Mouse (Mus musculus): Measurements from ENCODE around the gene Lrrc3b.

Lrrc3b gene

GRCm38 (mm10) chr14:15331370-15331769, 107.4 kb downstream of the Lrrc3b start:
- no peak for DNase-seq (ENCODE audit: extremely low spot score)

GRCm38 (mm10) chr14:15330155-15330554, 108.6 kb downstream of the Lrrc3b start:
- no peak for DNase-seq (ENCODE audit: extremely low spot score)

- no peak for DNase-seq (ENCODE audit: extremely low spot score)
These were observed 112.9 kb downstream of the Lrrc3b start for GRCm38 (mm10) chr14:15325872-15326271.

- no peak for DNase-seq (ENCODE audit: extremely low spot score)
These were observed 116.2 kb downstream of the Lrrc3b start for GRCm38 (mm10) chr14:15322441-15323123.

GRCm38 (mm10) chr14:15319399-15319915, 119.3 kb downstream of the Lrrc3b start:
- no peak for DNase-seq (ENCODE audit: extremely low spot score)

- no peak for DNase-seq (ENCODE audit: extremely low spot score)
These were observed 130.2 kb downstream of the Lrrc3b start for GRCm38 (mm10) chr14:15308576-15308975.

All from embryo, embryonic 9.5 days (tissue).